Mouse (Mus musculus): ENCODE data around the gene Chst11. TPM values are rescaled to one million over a fixed set of nuclear protein-coding genes. Genes with fewer than 3 reads are reported as not detected.

The Chst11 gene
- total RNA-seq, 2 experiments from 2014 or later = 20.0 to 20.4 TPM

Other genes starting within 250 kb of the Chst11 start
- 36.2 and 41.8 TPM in 2 replicates for gene Nfyb, start 221.4 kb upstream of the Chst11 start, total RNA-seq (2015)
- gene Nfyb, start 221.4 kb upstream of the Chst11 start, total RNA-seq (2017) = 65.0 and 92.2 TPM in 2 replicates
- gene Txnrd1, start 151.5 kb upstream of the Chst11 start, total RNA-seq (2015) = 50.6 and 56.6 TPM in 2 replicates
- 96.0 and 102 TPM in 2 replicates for gene Txnrd1, start 151.5 kb upstream of the Chst11 start, total RNA-seq (2017)
- 3.0 and 3.6 TPM in 2 replicates for gene Eid3, start 118.9 kb upstream of the Chst11 start, total RNA-seq (2015)
- 3.1 and 4.7 TPM in 2 replicates for gene Eid3, start 118.9 kb upstream of the Chst11 start, total RNA-seq (2017)